Mouse (Mus musculus): ENCODE measurements around the gene Gm37240. TPM values are rescaled to one million over a fixed set of nuclear protein-coding genes. Genes with fewer than 3 reads are reported as not detected.

Gene Gm37240
- total RNA-seq, 2 experiments from 2014 or later, result not detected

GRCm38 (mm10) chr3:85880687-85881086 lies 6.6 kb downstream of the Gm37240 start:
- ATAC-seq (replicated peaks; ENCODE audit: low FRiP score, poor library complexity, severe bottlenecking), result no peak

- no peak for ATAC-seq (replicated peaks; ENCODE audit: low FRiP score, poor library complexity, severe bottlenecking)
Measured at GRCm38 (mm10) chr3:85880068-85880467, 7.2 kb downstream of the Gm37240 start.

- no peak for ATAC-seq (replicated peaks; ENCODE audit: low FRiP score, poor library complexity, severe bottlenecking)
Measured at GRCm38 (mm10) chr3:85878911-85879310, 8.4 kb downstream of the Gm37240 start.

- ATAC-seq (replicated peaks; ENCODE audit: low FRiP score, poor library complexity, severe bottlenecking), result no peak
Measured at GRCm38 (mm10) chr3:85863996-85864395, 23.3 kb downstream of the Gm37240 start.

GRCm38 (mm10) chr3:85862886-85863285 lies 24.4 kb downstream of the Gm37240 start:
- ATAC-seq (replicated peaks; ENCODE audit: low FRiP score, poor library complexity, severe bottlenecking), result no peak

GRCm38 (mm10) chr3:85860996-85861395 lies 26.3 kb downstream of the Gm37240 start:
- no peak for ATAC-seq (replicated peaks; ENCODE audit: low FRiP score, poor library complexity, severe bottlenecking)

GRCm38 (mm10) chr3:85859311-85859710 lies 28.0 kb downstream of the Gm37240 start:
- ATAC-seq (replicated peaks; ENCODE audit: low FRiP score, poor library complexity, severe bottlenecking), result no peak

- ATAC-seq (replicated peaks; ENCODE audit: low FRiP score, poor library complexity, severe bottlenecking), result no peak
Measured at GRCm38 (mm10) chr3:85858140-85859135, 28.9 kb downstream of the Gm37240 start.

- no peak for ATAC-seq (replicated peaks; ENCODE audit: low FRiP score, poor library complexity, severe bottlenecking)
Measured at GRCm38 (mm10) chr3:85857083-85857482, 30.2 kb downstream of the Gm37240 start.

GRCm38 (mm10) chr3:85855947-85856346 lies 31.4 kb downstream of the Gm37240 start:
- no peak for ATAC-seq (replicated peaks; ENCODE audit: low FRiP score, poor library complexity, severe bottlenecking)

GRCm38 (mm10) chr3:85855043-85855442 lies 32.3 kb downstream of the Gm37240 start:
- ATAC-seq (replicated peaks; ENCODE audit: low FRiP score, poor library complexity, severe bottlenecking), result no peak

- no peak for ATAC-seq (replicated peaks; ENCODE audit: low FRiP score, poor library complexity, severe bottlenecking)
Measured at GRCm38 (mm10) chr3:85854143-85854542, 33.2 kb downstream of the Gm37240 start.

- ATAC-seq (replicated peaks; ENCODE audit: low FRiP score, poor library complexity, severe bottlenecking), result no peak
Measured at GRCm38 (mm10) chr3:85853715-85854114, 33.6 kb downstream of the Gm37240 start.

GRCm38 (mm10) chr3:85850079-85850478 lies 37.2 kb downstream of the Gm37240 start:
- ATAC-seq (replicated peaks; ENCODE audit: low FRiP score, poor library complexity, severe bottlenecking), result no peak

GRCm38 (mm10) chr3:85846316-85846715 lies 41.0 kb downstream of the Gm37240 start:
- no peak for ATAC-seq (replicated peaks; ENCODE audit: low FRiP score, poor library complexity, severe bottlenecking)

GRCm38 (mm10) chr3:85845341-85845740 lies 42.0 kb downstream of the Gm37240 start:
- no peak for ATAC-seq (replicated peaks; ENCODE audit: low FRiP score, poor library complexity, severe bottlenecking)

GRCm38 (mm10) chr3:85842881-85843218 lies 44.5 kb downstream of the Gm37240 start:
- ATAC-seq (replicated peaks; ENCODE audit: low FRiP score, poor library complexity, severe bottlenecking), result no peak

GRCm38 (mm10) chr3:85842177-85842880 lies 45.0 kb downstream of the Gm37240 start:
- ATAC-seq (replicated peaks; ENCODE audit: low FRiP score, poor library complexity, severe bottlenecking), result no peak

- no peak for ATAC-seq (replicated peaks; ENCODE audit: low FRiP score, poor library complexity, severe bottlenecking)
Measured at GRCm38 (mm10) chr3:85841454-85842176, 45.7 kb downstream of the Gm37240 start.

- no peak for ATAC-seq (replicated peaks; ENCODE audit: low FRiP score, poor library complexity, severe bottlenecking)
Measured at GRCm38 (mm10) chr3:85833627-85834026, 53.7 kb downstream of the Gm37240 start.

Measured in erythroblast, adult 5-6 weeks (primary cell).